Mouse (Mus musculus) embryonic facial prominence, embryonic 14.5 days (tissue): Measurements from ENCODE around the gene Zfp661. TPM values are rescaled to one million over a fixed set of nuclear protein-coding genes. Genes with fewer than 3 reads are reported as not detected.

Experiments used
- ATAC-seq: fragments of 200-750 bp; cut with Nextera tagmentation; 2 replicates; pipeline ENCODE4 v1.8.0; 2017; ENCODE audit warnings: low read depth, moderate number of reproducible peaks, moderate TSS enrichment
- DNase-seq: peaks from one replicate; pipeline ENCODE4 v3.0.0-alpha.2; 2015; ENCODE audit warnings: low spot score
- H3K27ac ChIP-seq: fragments of 300-500 bp; sonication (generic); replicated peaks from 2 replicates; pipeline ENCODE4 v1.5.1; 2014; ENCODE audit warnings: low read depth, mild to moderate bottlenecking, low read length, moderate library complexity
- H3K27me3 ChIP-seq: fragments of 300-500 bp; sonication (generic); replicated peaks from 2 replicates; pipeline ENCODE4 v1.6.1; 2014; ENCODE audit warnings: low read length; ENCODE audit not compliant: control insufficient read depth, insufficient read depth
- H3K36me3 ChIP-seq: fragments of 300-500 bp; sonication (generic); 2 replicates; pipeline ENCODE4 v1.6.1; 2014; ENCODE audit warnings: low read length, mixed read lengths; ENCODE audit not compliant: control insufficient read depth, insufficient read depth
- H3K4me1 ChIP-seq: fragments of 300-500 bp; sonication (generic); 2 replicates; pipeline ENCODE4 v1.6.1; 2014; ENCODE audit warnings: antibody characterized with exemption, low read length; ENCODE audit not compliant: control insufficient read depth, insufficient read depth
- H3K4me2 ChIP-seq: fragments of 300-500 bp; sonication (generic); 2 replicates; pipeline ENCODE4 v1.6.1; 2014; ENCODE audit warnings: low read depth, mild to moderate bottlenecking, low read length, moderate library complexity, mixed read lengths
- H3K4me3 ChIP-seq: fragments of 300-500 bp; sonication (generic); 2 replicates; pipeline ENCODE4 v1.5.1; 2014; ENCODE audit warnings: low read depth, mild to moderate bottlenecking, low read length
- H3K9ac ChIP-seq: fragments of 300-500 bp; sonication (generic); 2 replicates; pipeline ENCODE4 v1.6.1; 2014; ENCODE audit warnings: low read depth, mild to moderate bottlenecking, low read length, moderate library complexity, mixed read lengths
- H3K9me3 ChIP-seq: fragments of 300-500 bp; sonication (generic); 2 replicates; pipeline ENCODE4 v1.6.1; 2016; ENCODE audit warnings: low read length; ENCODE audit not compliant: control insufficient read depth
- WGBS: fragments of 180-500 bp; shearing (Covaris S2); extraction: QIAGEN DNeasy Blood & Tissue Kit; methylation state at CpG from one replicate; pipeline ENCODE4 v1.1.7; 2014; 5-methylcytosine and 5-hydroxymethylcytosine counted together
- polyA plus RNA-seq: library from polyadenylated mRNA; unstranded; fragments of >200 nt; fragmentation: Nextera tagmentation; extraction: Ambion mirVana; gene quantifications from 2 replicates; pipeline ENCODE4 v1.2.1, GENCODE M21; 2014

Gene Zfp661
- polyA plus RNA-seq, 1 experiment from 2014 or later, result 4.0 TPM

- no peak for DNase-seq
- no peak for ATAC-seq
- 0 out of 2 replicates have a peak, but pooled peaks cover under 1% of the 10 kb centered on the region for H3K27me3 ChIP-seq
- WGBS, result 71% methylated on average over 5 of the region's 5 CpGs
- H3K27ac ChIP-seq, result no peak overlapping the region
- no peak overlapping the region for H3K9ac ChIP-seq
- H3K4me2 ChIP-seq, result no peak overlapping the region
- no peaks in the 10 kb centered on the region for H3K9me3 ChIP-seq
- H3K4me1 ChIP-seq, result no peaks in the 10 kb centered on the region
- H3K36me3 ChIP-seq, result no peaks in the 10 kb centered on the region
- no peak overlapping the region for H3K4me3 ChIP-seq
These were observed 38.4 kb downstream of the Zfp661 start for GRCm38 (mm10) chr2:127548342-127549074.

- H3K9ac ChIP-seq, result no peak overlapping the region
- H3K4me3 ChIP-seq, result no peak overlapping the region
- no peak overlapping the region for H3K27ac ChIP-seq
- H3K4me1 ChIP-seq, result no peaks in the 10 kb centered on the region
- peak overlapping the region; percentile 31; the same call in 1 of the 2 replicates for H3K4me2 ChIP-seq
- peaks cover 51% of the 10 kb centered on the region for H3K27me3 ChIP-seq
- no peaks in the 10 kb centered on the region for H3K36me3 ChIP-seq
- ATAC-seq (no peak), DNase-seq (no peak)
- 86% methylated on average over 2 of the region's 2 CpGs for WGBS
- H3K9me3 ChIP-seq, result no peaks in the 10 kb centered on the region
These were observed 45.2 kb downstream of the Zfp661 start for GRCm38 (mm10) chr2:127541697-127542096.

- H3K9me3 ChIP-seq, result no peaks in the 10 kb centered on the region
- peak within 1 kb of the TSS; percentile 26 for H3K4me3 ChIP-seq
- peak within 1 kb of the TSS; percentile 31 for H3K4me2 ChIP-seq
- no peaks in the 10 kb centered on the region for H3K36me3 ChIP-seq
- WGBS, result 4% methylated on average over 11 of the region's 29 CpGs
- H3K27ac ChIP-seq, result no peak within 1 kb of the TSS
- no peaks in the 10 kb centered on the region for H3K4me1 ChIP-seq
- ATAC-seq (peak; percentile 82; the same call in 1 of the 2 replicates), DNase-seq (peak; percentile 39)
- peak within 1 kb of the TSS; percentile 45 for H3K9ac ChIP-seq
- H3K27me3 ChIP-seq, result peaks cover 51% of the 10 kb centered on the region
These were observed 45.7 kb downstream of the Zfp661 start, which contains the start of gene Prom2 for GRCm38 (mm10) chr2:127541185-127541584. TSS of gene Prom2 (minus strand) at chr2:127541467.

GRCm38 (mm10) chr2:127539494-127539893, 47.4 kb downstream of the Zfp661 start:
- Histone ChIP-seq H3K9me3 (no peaks in the 10 kb centered on the region), H3K9ac (no peak overlapping the region), H3K4me3 (no peak overlapping the region), H3K4me2 (no peak overlapping the region), H3K36me3 (no peaks in the 10 kb centered on the region), H3K27me3 (peaks cover 51% of the 10 kb centered on the region), H3K27ac (no peak overlapping the region), H3K4me1 (no peaks in the 10 kb centered on the region)
- 0 out of 2 replicates have a peak, but pooled peaks have one; percentile 46 for ATAC-seq
- no peak for DNase-seq
- 26% methylated on average over 4 of the region's 4 CpGs for WGBS

- Histone ChIP-seq H3K27ac (no peak overlapping the region), H3K27me3 (peaks cover 40% of the 10 kb centered on the region), H3K9ac (no peak overlapping the region), H3K9me3 (no peaks in the 10 kb centered on the region), H3K4me3 (no peak overlapping the region), H3K4me2 (no peak overlapping the region), H3K4me1 (no peaks in the 10 kb centered on the region), H3K36me3 (no peaks in the 10 kb centered on the region)
- no peak for DNase-seq
- 68% methylated on average over 3 of the region's 3 CpGs for WGBS
- no peak for ATAC-seq
These were observed 49.3 kb downstream of the Zfp661 start for GRCm38 (mm10) chr2:127537548-127537947.

- DNase-seq (no peak), ATAC-seq (no peak)
- Histone ChIP-seq H3K4me1 (no peaks in the 10 kb centered on the region), H3K27ac (no peak overlapping the region), H3K9ac (no peak overlapping the region), H3K4me2 (no peak overlapping the region), H3K27me3 (peaks cover 19% of the 10 kb centered on the region), H3K9me3 (no peaks in the 10 kb centered on the region), H3K36me3 (no peaks in the 10 kb centered on the region), H3K4me3 (no peak overlapping the region)
- 78% methylated on average over 9 of the region's 9 CpGs for WGBS
These were observed 51.5 kb downstream of the Zfp661 start for GRCm38 (mm10) chr2:127535363-127535762.

- Histone ChIP-seq H3K27me3 (no peaks in the 10 kb centered on the region), H3K4me1 (no peaks in the 10 kb centered on the region), H3K27ac (no peak overlapping the region), H3K36me3 (no peaks in the 10 kb centered on the region), H3K9ac (no peak overlapping the region), H3K4me3 (no peak overlapping the region), H3K9me3 (no peaks in the 10 kb centered on the region), H3K4me2 (no peak overlapping the region)
- 5% methylated on average over 6 of the region's 9 CpGs for WGBS
- peak; percentile 60 for DNase-seq
- no peak for ATAC-seq
These were observed 54.5 kb downstream of the Zfp661 start for GRCm38 (mm10) chr2:127532379-127532778.

GRCm38 (mm10) chr2:127531592-127531991, 55.3 kb downstream of the Zfp661 start:
- no peak overlapping the region for H3K4me2 ChIP-seq
- no peak for ATAC-seq
- no peaks in the 10 kb centered on the region for H3K4me1 ChIP-seq
- DNase-seq, result no peak
- WGBS, result 92% methylated on average over 2 of the region's 2 CpGs
- H3K36me3 ChIP-seq, result no peaks in the 10 kb centered on the region
- no peaks in the 10 kb centered on the region for H3K9me3 ChIP-seq
- no peaks in the 10 kb centered on the region for H3K27me3 ChIP-seq
- no peak overlapping the region for H3K9ac ChIP-seq
- no peak overlapping the region for H3K27ac ChIP-seq
- no peak overlapping the region for H3K4me3 ChIP-seq

GRCm38 (mm10) chr2:127530418-127530817, 56.5 kb downstream of the Zfp661 start:
- Histone ChIP-seq H3K9me3 (no peaks in the 10 kb centered on the region), H3K4me1 (no peaks in the 10 kb centered on the region), H3K36me3 (no peaks in the 10 kb centered on the region), H3K4me3 (no peak overlapping the region), H3K27me3 (no peaks in the 10 kb centered on the region), H3K27ac (no peak overlapping the region), H3K9ac (no peak overlapping the region), H3K4me2 (no peak overlapping the region)
- ATAC-seq, result no peak
- 75% methylated on average over 3 of the region's 3 CpGs for WGBS
- DNase-seq, result no peak
